Mouse (Mus musculus) left cerebral cortex, postnatal 10 days (tissue): ENCODE measurements around the gene Ppp1r10. TPM values are rescaled to one million over a fixed set of nuclear protein-coding genes. Genes with fewer than 3 reads are reported as not detected.

Source experiments
- DNase-seq, 2 experiments: peaks; one replicate each; pipeline ENCODE4 v3.0.0; 2021 to 2022; ENCODE audit warnings: low spot score in 2 of 2, mixed read lengths in 1 of 2; ENCODE audit errors: extremely low spot score in 1 of 2
- intact Hi-C: fragments of 180-260 bp; cut with DNase I; formaldehyde crosslinking; loops from one replicate; pipeline ENCODE4 v1.15.1; 2025
- microRNA-seq: library from miRNA; unstranded; fragments of <30 nt; microRNA quantifications from one replicate; pipeline ENCODE4 v1.2.0, GENCODE M21; 2022
- total RNA-seq, 2 experiments: library from RNA; stranded (reverse); gene quantifications; 2 replicates each; pipeline ENCODE4 v1.2.3; 2021

The Ppp1r10 gene
- total RNA-seq, 2 experiments from 2014 or later: 57.2 to 66.5 TPM

GRCm38 (mm10) chr17:35972131-35972530 lies 55.9 kb downstream of the Ppp1r10 start:
- intact Hi-C loops: no loop called here
- DNase-seq: no peak

- intact Hi-C loops: no loop called here
- peak; percentile 87 to 91 for DNase-seq
Observed at GRCm38 (mm10) chr17:35978811-35979400, 62.7 kb downstream of the Ppp1r10 start.

GRCm38 (mm10) chr17:35979401-35980362 lies 63.4 kb downstream of the Ppp1r10 start, which contains the start of the genes Gnl1 and Prr3:
TSS of gene Gnl1 (plus strand) at chr17:35979851.
TSS of gene Prr3 (minus strand) at chr17:35980236.
- intact Hi-C loops: no loop called here
- DNase-seq: peak; percentile 89 to 94

GRCm38 (mm10) chr17:35980363-35980754 lies 64.1 kb downstream of the Ppp1r10 start:
- intact Hi-C loops: no loop called here
- peak in 1 of 2 experiments; percentile 81 for DNase-seq

- intact Hi-C loops: no loop called here
- no peak for DNase-seq
Observed at GRCm38 (mm10) chr17:35981776-35982175, 65.5 kb downstream of the Ppp1r10 start.

Small RNA genes lying within 50 kb of the gene (microRNA-seq; reads per million reads assigned to microRNA genes)
- gene Gm28033 (2.0 reads per million), gene Mir1894 (2.3 reads per million), gene Mir877 (619 reads per million, percentile 73 among the genes with 10 or more reads in this experiment)

Other genes starting within 250 kb of the Ppp1r10 start
- gene Vars2, start 248.8 kb upstream of the Ppp1r10 start, total RNA-seq: 10 to 100 TPM; 31.2 to 42.6 TPM
- 10 to 100 TPM; 23.5 to 24.1 TPM for gene Gtf2h4, start 242.7 kb upstream of the Ppp1r10 start, total RNA-seq
- 10 to 100 TPM; 39.6 to 40.1 TPM for gene Ddr1, start 211.8 kb upstream of the Ppp1r10 start, total RNA-seq
- gene Ier3, start 94.8 kb upstream of the Ppp1r10 start, total RNA-seq: 1 to 10 TPM; 5.4 to 5.8 TPM
- 100 to 1,000 TPM; 171 to 178 TPM for gene Flot1, start 93.2 kb upstream of the Ppp1r10 start, total RNA-seq
- 1,000 to 10,000 TPM; 1,429 to 1,573 TPM for gene Tubb5, start 78.1 kb upstream of the Ppp1r10 start, total RNA-seq
- gene Mdc1, start 74.9 kb upstream of the Ppp1r10 start, total RNA-seq: 10 to 100 TPM; 12.5 to 19.1 TPM
- gene Nrm, start 55.1 kb upstream of the Ppp1r10 start, total RNA-seq: 10 to 100 TPM in 1 of 2 experiments, 1 to 10 TPM in 1; 6.0 to 11.8 TPM
- gene Ppp1r18, start 50.8 kb upstream of the Ppp1r10 start, total RNA-seq: 10 to 100 TPM; 20.6 to 23.6 TPM
- gene Dhx16, start 36.6 kb upstream of the Ppp1r10 start, total RNA-seq: 10 to 100 TPM; 29.1 to 31.0 TPM
- gene 2310061I04Rik, start 19.0 kb upstream of the Ppp1r10 start, total RNA-seq: 10 to 100 TPM; 61.5 to 72.4 TPM
- gene Atat1, start 6.4 kb upstream of the Ppp1r10 start, total RNA-seq: 100 to 1,000 TPM; 105 to 111 TPM
- 10 to 100 TPM; 50.4 to 52.0 TPM for gene Mrps18b, start within 50 bp of the Ppp1r10 start, total RNA-seq
- gene Abcf1, start 53.3 kb downstream of the Ppp1r10 start, total RNA-seq: 10 to 100 TPM; 73.5 to 78.0 TPM
- gene Gnl1, start 63.4 kb downstream of the Ppp1r10 start, total RNA-seq: 100 to 1,000 TPM; 133 to 141 TPM
- 10 to 100 TPM; 64.3 to 66.3 TPM for gene Prr3, start 63.8 kb downstream of the Ppp1r10 start, total RNA-seq
- under 1 TPM; 0.49 to 0.57 TPM for gene H2-T24, start 104.1 kb downstream of the Ppp1r10 start, total RNA-seq
- gene H2-T23, start 116.4 kb downstream of the Ppp1r10 start, total RNA-seq: 1 to 10 TPM; 2.3 to 2.7 TPM
- gene H2-T22, start 126.3 kb downstream of the Ppp1r10 start, total RNA-seq: 1 to 10 TPM; 5.7 to 6.1 TPM
- not detected for gene Gm6034, start 126.5 kb downstream of the Ppp1r10 start, total RNA-seq
- not detected for gene Gm11127, start 141.9 kb downstream of the Ppp1r10 start, total RNA-seq
- gene Gm19684, start 205.2 kb downstream of the Ppp1r10 start, total RNA-seq: not detected
- gene Gm7030, start 213.0 kb downstream of the Ppp1r10 start, total RNA-seq: not detected